Mouse (Mus musculus) thymus, adult 2 months (tissue): ENCODE measurements around the gene Pfdn2. TPM values are rescaled to one million over a fixed set of nuclear protein-coding genes. Genes with fewer than 3 reads are reported as not detected.

Source experiments
- DNase-seq: peaks from one replicate; pipeline ENCODE4 v3.0.0; 2021
- H3K27ac ChIP-seq: fragments of 200-500 bp; 2 replicates; pipeline ENCODE4 v1.5.1; 2012; ENCODE audit warnings: low read length, control low read depth; ENCODE audit not compliant: control insufficient read depth, insufficient read depth
- H3K27me3 ChIP-seq: fragments of 200-500 bp; 2 replicates; pipeline ENCODE4 v1.6.1; 2012; ENCODE audit warnings: mild to moderate bottlenecking, low read length, moderate library complexity, mixed read lengths; ENCODE audit not compliant: control insufficient read depth, insufficient read depth
- H3K36me3 ChIP-seq: fragments of 200-500 bp; 2 replicates; pipeline ENCODE4 v1.6.1; 2012; ENCODE audit warnings: mild to moderate bottlenecking, low read length, moderate library complexity; ENCODE audit not compliant: control insufficient read depth, insufficient read depth
- H3K4me1 ChIP-seq: fragments of 200-500 bp; replicated peaks from 2 replicates; pipeline ENCODE4 v1.6.1; 2012; ENCODE audit warnings: low read length; ENCODE audit not compliant: control insufficient read depth, insufficient read depth
- H3K4me3 ChIP-seq: fragments of 200-500 bp; 2 replicates; pipeline ENCODE4 v1.5.1; 2012; ENCODE audit warnings: mild to moderate bottlenecking, low read length, control low read depth, moderate library complexity; ENCODE audit not compliant: control insufficient read depth, insufficient read depth
- CTCF ChIP-seq: fragments of 200-500 bp; IDR thresholded peaks from 2 replicates; pipeline ENCODE4 v1.5.1; 2012; ENCODE audit warnings: mild to moderate bottlenecking, control low read depth, low read length, moderate library complexity, borderline replicate concordance; ENCODE audit not compliant: control insufficient read depth, poor library complexity, insufficient read depth; ENCODE audit errors: extremely low read depth
- POLR2A ChIP-seq: fragments of 200-500 bp; IDR thresholded peaks from 2 replicates; pipeline ENCODE4 v1.6.1; 2012; ENCODE audit warnings: mild to moderate bottlenecking, low read length, control low read depth, moderate library complexity; ENCODE audit not compliant: control insufficient read depth, poor library complexity, insufficient read depth; ENCODE audit errors: extremely low read depth
- whole genome bisulfite sequencing: fragments of 180-500 bp; shearing (Covaris S2); methylation state at CpG from one replicate; pipeline ENCODE4 v1.1.7; 2018; 5-methylcytosine and 5-hydroxymethylcytosine counted together
- polyA plus RNA-seq: library from polyadenylated mRNA; depleted of rRNA; stranded (reverse); fragments of >200 nt; gene quantifications from 2 replicates; pipeline ENCODE4 v1.2.3, GENCODE M21; 2012

Gene Pfdn2
- polyA plus RNA-seq, 1 experiment: 16.6 TPM

- H3K4me3 ChIP-seq: peak overlapping the region; percentile 90
- no peaks in the 10 kb centered on the region for H3K27me3 ChIP-seq
- H3K4me1 ChIP-seq: peaks cover 8% of the 10 kb centered on the region
- 4% methylated on average over 4 of the region's 4 CpGs for WGBS
- TF ChIP-seq CTCF (no peak), POLR2A (no peak)
- H3K27ac ChIP-seq: peak overlapping the region; percentile 16; the same call in 1 of the 2 replicates
- H3K36me3 ChIP-seq: no peaks in the 10 kb centered on the region
- DNase-seq: no peak
Observed at GRCm38 (mm10) chr1:171330216-171330560, 15.3 kb upstream of the Pfdn2 start.

GRCm38 (mm10) chr1:171342262-171343207 is 2.9 kb upstream of the Pfdn2 start:
- 98% methylated on average over 16 of the region's 16 CpGs for whole genome bisulfite sequencing
- no peak overlapping the region for H3K27ac ChIP-seq
- H3K27me3 ChIP-seq: no peaks in the 10 kb centered on the region
- H3K4me3 ChIP-seq: no peak overlapping the region
- peaks cover 50% of the 10 kb centered on the region for H3K36me3 ChIP-seq
- TF ChIP-seq CTCF: no peak
- TF ChIP-seq POLR2A: no peak
- no peak for DNase-seq
- H3K4me1 ChIP-seq: peaks cover 12% of the 10 kb centered on the region

- 90% methylated on average over 9 of the region's 9 CpGs for WGBS
- TF ChIP-seq POLR2A: no peak
- TF ChIP-seq CTCF: no peak
- Histone ChIP-seq H3K27ac (no peak overlapping the region), H3K36me3 (peaks cover 35% of the 10 kb centered on the region), H3K4me3 (no peak overlapping the region), H3K4me1 (peaks cover 12% of the 10 kb centered on the region), H3K27me3 (no peaks in the 10 kb centered on the region)
- no peak for DNase-seq
Observed at GRCm38 (mm10) chr1:171343922-171344677, 1.4 kb upstream of the Pfdn2 start.

GRCm38 (mm10) chr1:171344715-171345114 is 755 bp upstream of the Pfdn2 start:
- peaks cover 29% of the 10 kb centered on the region for H3K36me3 ChIP-seq
- TF ChIP-seq POLR2A (no peak), CTCF (no peak)
- H3K4me3 ChIP-seq: no peak overlapping the region
- peaks cover 12% of the 10 kb centered on the region for H3K4me1 ChIP-seq
- H3K27me3 ChIP-seq: no peaks in the 10 kb centered on the region
- H3K27ac ChIP-seq: no peak overlapping the region
- WGBS: 75% methylated on average over 9 of the region's 9 CpGs
- no peak for DNase-seq

- Histone ChIP-seq H3K27me3 (no peaks in the 10 kb centered on the region), H3K4me1 (peaks cover 12% of the 10 kb centered on the region), H3K36me3 (peaks cover 16% of the 10 kb centered on the region), H3K27ac (no peak overlapping the region; the same call in 1 of the 2 replicates), H3K4me3 (peak overlapping the region; percentile 87)
- TF ChIP-seq CTCF (no peak), POLR2A (no peak)
- 2% methylated on average over 14 of the region's 14 CpGs for WGBS
- no peak for DNase-seq
Observed at GRCm38 (mm10) chr1:171346095-171346450, 603 bp downstream of the Pfdn2 start.

- no peak for DNase-seq
- Histone ChIP-seq H3K4me3 (no peak overlapping the region), H3K27ac (no peak overlapping the region), H3K4me1 (peaks cover 12% of the 10 kb centered on the region), H3K36me3 (no peaks in the 10 kb centered on the region), H3K27me3 (no peaks in the 10 kb centered on the region)
- TF ChIP-seq CTCF: no peak
- no peak for TF ChIP-seq POLR2A
- WGBS: 87% methylated on average over 3 of the region's 3 CpGs
Observed at GRCm38 (mm10) chr1:171348665-171349064, 3.2 kb downstream of the Pfdn2 start.

- TF ChIP-seq POLR2A: no peak
- no peak for TF ChIP-seq CTCF
- no peak overlapping the region for H3K4me3 ChIP-seq
- H3K27ac ChIP-seq: no peak overlapping the region
- DNase-seq: no peak
- 91% methylated on average over 2 of the region's 2 CpGs for WGBS
- H3K4me1 ChIP-seq: peaks cover 8% of the 10 kb centered on the region
- H3K36me3 ChIP-seq: no peaks in the 10 kb centered on the region
- no peaks in the 10 kb centered on the region for H3K27me3 ChIP-seq
Observed at GRCm38 (mm10) chr1:171349210-171349609, 3.7 kb downstream of the Pfdn2 start.
